Mouse (Mus musculus) forebrain, embryonic 16.5 days (tissue): Measurements from ENCODE around the gene Tifab. TPM values are rescaled to one million over a fixed set of nuclear protein-coding genes. Genes with fewer than 3 reads are reported as not detected.

Experiments used
- polyA plus RNA-seq: library from polyadenylated mRNA; unstranded; fragments of >200 nt; fragmentation: Nextera tagmentation; extraction: Ambion mirVana; gene quantifications from 2 replicates; pipeline ENCODE4 v1.2.1, GENCODE M21; 2015

Gene Tifab
- polyA plus RNA-seq, 1 experiment from 2014 or later = 1.2 TPM

Other genes starting within 250 kb of the Tifab start
- gene H2afy, start 42.5 kb downstream of the Tifab start, polyA plus RNA-seq = 370 and 392 TPM in 2 replicates
- gene Neurog1, start 73.3 kb upstream of the Tifab start, polyA plus RNA-seq = 2.3 and 2.6 TPM in 2 replicates
- gene Cxcl14, start 117.7 kb upstream of the Tifab start, polyA plus RNA-seq = 12.8 and 20.9 TPM in 2 replicates
- gene Gm3045, start 247.7 kb upstream of the Tifab start, polyA plus RNA-seq = not detected in 2 replicates